Mouse (Mus musculus): ENCODE measurements at regions not wholly inside any gene's neighbourhood (a gene's known extent, or its start where the extent isn't known, plus 50 kb on each side); places are given as distances from the start of the nearest gene placed in this dataset.

DNA sequence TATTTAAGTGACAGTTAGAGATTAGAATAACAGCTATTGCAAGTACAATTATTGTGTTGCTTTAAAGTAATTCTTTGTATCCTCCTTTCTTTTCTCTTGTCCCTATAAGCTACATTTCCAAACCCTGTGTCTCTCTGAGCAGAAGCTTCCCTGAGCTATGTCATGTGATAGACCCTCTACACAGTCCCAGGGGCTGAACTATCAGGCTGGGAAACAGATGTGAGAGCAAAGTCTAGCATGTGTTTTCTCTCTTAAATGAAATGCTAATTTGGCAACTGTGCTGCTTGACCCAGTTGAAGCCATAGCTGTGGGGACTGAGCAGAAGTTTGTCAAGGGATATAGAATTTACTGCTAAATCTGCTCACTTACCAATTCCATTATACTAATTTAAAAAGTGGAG is 1389.9 kb downstream of the Defb40 start:
- no peaks in the 10 kb centered on the region for H3K36me3 ChIP-seq
- no peaks in the 10 kb centered on the region for H3K27me3 ChIP-seq
- H3K9ac ChIP-seq, result no peak overlapping the region
- no peaks in the 10 kb centered on the region for H3K4me1 ChIP-seq
- ATAC-seq (ENCODE audit: low FRiP score), result no peak
- no peak overlapping the region for H3K27ac ChIP-seq
- no peak overlapping the region for H3K4me3 ChIP-seq
- H3K9me3 ChIP-seq (replicated peaks), result no peaks in the 10 kb centered on the region
- no peak overlapping the region for H3K4me2 ChIP-seq (replicated peaks)

DNA sequence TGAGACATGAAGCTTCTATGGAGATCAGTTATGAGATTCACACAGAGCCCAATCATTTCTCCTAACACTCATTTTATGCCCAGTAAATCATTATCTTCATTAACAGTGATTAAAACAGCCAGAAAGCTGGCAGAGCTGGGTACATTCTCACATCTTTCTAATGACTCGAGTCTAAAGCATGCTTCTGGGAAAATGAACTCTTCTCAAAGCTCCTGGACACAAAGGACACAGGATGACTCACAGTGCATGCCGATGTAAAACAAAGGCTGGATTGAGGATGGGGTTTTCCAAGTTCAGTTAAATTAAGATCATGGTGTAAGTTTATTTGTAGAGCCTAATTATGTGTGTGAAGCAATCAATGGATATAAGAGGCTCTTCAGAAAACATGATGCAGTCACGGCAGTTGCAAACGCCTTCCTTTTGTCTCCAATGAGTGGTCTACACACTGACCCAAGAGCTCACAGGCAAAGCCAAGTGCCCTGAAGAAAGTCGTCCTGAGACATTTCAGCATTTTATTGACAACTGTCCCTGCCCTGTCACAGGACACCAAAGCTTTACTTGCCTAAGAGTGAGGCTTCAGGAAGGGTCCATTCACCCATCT is 1390.7 kb downstream of the Defb40 start:
- no peak for ATAC-seq (ENCODE audit: low FRiP score)
- H3K9me3 ChIP-seq (replicated peaks), result no peaks in the 10 kb centered on the region
- H3K27ac ChIP-seq, result no peak overlapping the region
- no peak overlapping the region for H3K4me3 ChIP-seq
- no peaks in the 10 kb centered on the region for H3K4me1 ChIP-seq
- H3K4me2 ChIP-seq (replicated peaks), result no peak overlapping the region
- no peaks in the 10 kb centered on the region for H3K27me3 ChIP-seq
- H3K9ac ChIP-seq, result no peak overlapping the region
- 70% methylated on average over 5 of the region's 5 CpGs for WGBS
- no peaks in the 10 kb centered on the region for H3K36me3 ChIP-seq
